Mouse (Mus musculus): ENCODE data around the gene Dock4. TPM values are rescaled to one million over a fixed set of nuclear protein-coding genes. Genes with fewer than 3 reads are reported as not detected.

Gene Dock4
- polyA plus RNA-seq (2014; fragmentation: Nextera tagmentation; extraction: Ambion mirVana) = 8.5 and 9.6 TPM in 2 replicates

- Histone ChIP-seq H3K27me3 (ENCODE audit: control insufficient read depth, insufficient read depth, low read length) (no peaks in the 10 kb centered on the region), H3K9ac (ENCODE audit: low read length) (peak within 1 kb of the TSS; percentile 87), H3K36me3 (ENCODE audit: control insufficient read depth, insufficient read depth, low read length) (no peaks in the 10 kb centered on the region), H3K4me3 (ENCODE audit: control insufficient read depth in 1 of 2, insufficient read depth in 1 of 2, low read depth in 1 of 2, low read length in 2 of 2) (peak within 1 kb of the TSS; percentile 80 to 84), H3K4me2 (ENCODE audit: low read length) (peak within 1 kb of the TSS; percentile 96), H3K4me1 (ENCODE audit: control insufficient read depth in 2 of 2, insufficient read depth in 2 of 2, low read length in 2 of 2) (peaks cover 10 to 30% of the 10 kb centered on the region in 2 experiments), H3K9me3 (ENCODE audit: control insufficient read depth, low read length) (no peaks in the 10 kb centered on the region), H3K27ac (replicated peaks in 1 of 2; ENCODE audit: control insufficient read depth in 1 of 2, insufficient read depth in 1 of 2, low read depth in 2 of 2, low read length in 2 of 2) (peak within 1 kb of the TSS; percentile 38 to 83)
- peak; percentile 98 for ATAC-seq (ENCODE audit: insufficient number of reproducible peaks, insufficient read depth, low FRiP score, low read depth)
- WGBS = under 1% methylated on average over 80 of the region's 80 CpGs
Observed at GRCm38 (mm10) chr12:40445648-40446449, at the start of gene Dock4, which contains the start of gene Zfp277. Dock4 (plus strand) TSS chr12:40445952. Zfp277 (minus strand) TSS chr12:40445902.

- Histone ChIP-seq H3K9me3 (ENCODE audit: control insufficient read depth, low read length) (no peaks in the 10 kb centered on the region), H3K27me3 (ENCODE audit: control insufficient read depth, insufficient read depth, low read length) (no peaks in the 10 kb centered on the region), H3K4me2 (ENCODE audit: low read length) (no peak overlapping the region), H3K4me1 (ENCODE audit: control insufficient read depth in 2 of 2, insufficient read depth in 2 of 2, low read length in 2 of 2) (no peaks in the 10 kb centered on the region), H3K36me3 (ENCODE audit: control insufficient read depth, insufficient read depth, low read length) (no peaks in the 10 kb centered on the region; the same call in 1 of the 2 replicates), H3K4me3 (ENCODE audit: control insufficient read depth in 1 of 2, insufficient read depth in 1 of 2, low read depth in 1 of 2, low read length in 2 of 2) (no peak overlapping the region), H3K9ac (ENCODE audit: low read length) (no peak overlapping the region), H3K27ac (replicated peaks in 1 of 2; ENCODE audit: control insufficient read depth in 1 of 2, insufficient read depth in 1 of 2, low read depth in 2 of 2, low read length in 2 of 2) (no peak overlapping the region)
- WGBS = 91% methylated on average over 2 of the region's 2 CpGs
- ATAC-seq (ENCODE audit: insufficient number of reproducible peaks, insufficient read depth, low FRiP score, low read depth) = no peak
Observed at GRCm38 (mm10) chr12:40398916-40399315, 46.8 kb upstream of the Dock4 start.

GRCm38 (mm10) chr12:40399386-40399785 lies 46.4 kb upstream of the Dock4 start:
- no peaks in the 10 kb centered on the region for H3K27me3 ChIP-seq (ENCODE audit: control insufficient read depth, insufficient read depth, low read length)
- no peaks in the 10 kb centered on the region for H3K4me1 ChIP-seq (ENCODE audit: control insufficient read depth in 2 of 2, insufficient read depth in 2 of 2, low read length in 2 of 2)
- no peak overlapping the region for H3K4me2 ChIP-seq (ENCODE audit: low read length)
- H3K9ac ChIP-seq (ENCODE audit: low read length) = no peak overlapping the region
- H3K4me3 ChIP-seq (ENCODE audit: control insufficient read depth in 1 of 2, insufficient read depth in 1 of 2, low read depth in 1 of 2, low read length in 2 of 2) = no peak overlapping the region
- 89% methylated on average over 2 of the region's 2 CpGs for WGBS
- no peak for ATAC-seq (ENCODE audit: insufficient number of reproducible peaks, insufficient read depth, low FRiP score, low read depth)
- H3K27ac ChIP-seq (replicated peaks in 1 of 2; ENCODE audit: control insufficient read depth in 1 of 2, insufficient read depth in 1 of 2, low read depth in 2 of 2, low read length in 2 of 2) = no peak overlapping the region
- no peaks in the 10 kb centered on the region for H3K9me3 ChIP-seq (ENCODE audit: control insufficient read depth, low read length)
- H3K36me3 ChIP-seq (ENCODE audit: control insufficient read depth, insufficient read depth, low read length) = no peaks in the 10 kb centered on the region; the same call in 1 of the 2 replicates

GRCm38 (mm10) chr12:40399812-40400211 lies 45.9 kb upstream of the Dock4 start:
- Histone ChIP-seq H3K9me3 (ENCODE audit: control insufficient read depth, low read length) (no peaks in the 10 kb centered on the region), H3K36me3 (ENCODE audit: control insufficient read depth, insufficient read depth, low read length) (no peaks in the 10 kb centered on the region; the same call in 1 of the 2 replicates), H3K4me3 (ENCODE audit: control insufficient read depth in 1 of 2, insufficient read depth in 1 of 2, low read depth in 1 of 2, low read length in 2 of 2) (no peak overlapping the region), H3K27ac (replicated peaks in 1 of 2; ENCODE audit: control insufficient read depth in 1 of 2, insufficient read depth in 1 of 2, low read depth in 2 of 2, low read length in 2 of 2) (no peak overlapping the region), H3K4me2 (ENCODE audit: low read length) (no peak overlapping the region), H3K4me1 (ENCODE audit: control insufficient read depth in 2 of 2, insufficient read depth in 2 of 2, low read length in 2 of 2) (no peaks in the 10 kb centered on the region), H3K27me3 (ENCODE audit: control insufficient read depth, insufficient read depth, low read length) (no peaks in the 10 kb centered on the region), H3K9ac (ENCODE audit: low read length) (no peak overlapping the region)
- 86% methylated on average over 10 of the region's 10 CpGs for WGBS
- no peak for ATAC-seq (ENCODE audit: insufficient number of reproducible peaks, insufficient read depth, low FRiP score, low read depth)

- no peaks in the 10 kb centered on the region for H3K36me3 ChIP-seq (ENCODE audit: control insufficient read depth, insufficient read depth, low read length)
- no peak overlapping the region for H3K27ac ChIP-seq (replicated peaks in 1 of 2; ENCODE audit: control insufficient read depth in 1 of 2, insufficient read depth in 1 of 2, low read depth in 2 of 2, low read length in 2 of 2)
- peaks cover under 1% of the 10 kb centered on the region; the same call in 1 of the 2 replicates for H3K9me3 ChIP-seq (ENCODE audit: control insufficient read depth, low read length)
- H3K4me2 ChIP-seq (ENCODE audit: low read length) = no peak overlapping the region
- H3K4me1 ChIP-seq (ENCODE audit: control insufficient read depth in 2 of 2, insufficient read depth in 2 of 2, low read length in 2 of 2) = peaks cover 2 to 23% of the 10 kb centered on the region in 2 experiments; a peak in 3 of 4 replicates
- 84% methylated on average over 5 of the region's 5 CpGs for WGBS
- no peak for ATAC-seq (ENCODE audit: insufficient number of reproducible peaks, insufficient read depth, low FRiP score, low read depth)
- no peak overlapping the region for H3K4me3 ChIP-seq (ENCODE audit: control insufficient read depth in 1 of 2, insufficient read depth in 1 of 2, low read depth in 1 of 2, low read length in 2 of 2)
- no peak overlapping the region for H3K9ac ChIP-seq (ENCODE audit: low read length)
- no peaks in the 10 kb centered on the region for H3K27me3 ChIP-seq (ENCODE audit: control insufficient read depth, insufficient read depth, low read length)
Observed at GRCm38 (mm10) chr12:40414682-40415311, 31.0 kb upstream of the Dock4 start.

GRCm38 (mm10) chr12:40415312-40415925 lies 30.3 kb upstream of the Dock4 start:
- no peaks in the 10 kb centered on the region for H3K27me3 ChIP-seq (ENCODE audit: control insufficient read depth, insufficient read depth, low read length)
- H3K4me1 ChIP-seq (ENCODE audit: control insufficient read depth in 2 of 2, insufficient read depth in 2 of 2, low read length in 2 of 2) = peaks cover 2 to 23% of the 10 kb centered on the region in 2 experiments; a peak in 3 of 4 replicates
- WGBS = 56% methylated on average over 8 of the region's 8 CpGs
- H3K9me3 ChIP-seq (ENCODE audit: control insufficient read depth, low read length) = no peaks in the 10 kb centered on the region
- no peak overlapping the region for H3K4me2 ChIP-seq (ENCODE audit: low read length)
- no peak overlapping the region for H3K9ac ChIP-seq (ENCODE audit: low read length)
- no peak overlapping the region for H3K27ac ChIP-seq (replicated peaks in 1 of 2; ENCODE audit: control insufficient read depth in 1 of 2, insufficient read depth in 1 of 2, low read depth in 2 of 2, low read length in 2 of 2)
- H3K36me3 ChIP-seq (ENCODE audit: control insufficient read depth, insufficient read depth, low read length) = no peaks in the 10 kb centered on the region
- no peak for ATAC-seq (ENCODE audit: insufficient number of reproducible peaks, insufficient read depth, low FRiP score, low read depth)
- no peak overlapping the region for H3K4me3 ChIP-seq (ENCODE audit: control insufficient read depth in 1 of 2, insufficient read depth in 1 of 2, low read depth in 1 of 2, low read length in 2 of 2)

GRCm38 (mm10) chr12:40417257-40417656 lies 28.5 kb upstream of the Dock4 start:
- no peaks in the 10 kb centered on the region for H3K36me3 ChIP-seq (ENCODE audit: control insufficient read depth, insufficient read depth, low read length)
- no peaks in the 10 kb centered on the region for H3K27me3 ChIP-seq (ENCODE audit: control insufficient read depth, insufficient read depth, low read length)
- no peak overlapping the region for H3K27ac ChIP-seq (replicated peaks in 1 of 2; ENCODE audit: control insufficient read depth in 1 of 2, insufficient read depth in 1 of 2, low read depth in 2 of 2, low read length in 2 of 2)
- H3K4me1 ChIP-seq (ENCODE audit: control insufficient read depth in 2 of 2, insufficient read depth in 2 of 2, low read length in 2 of 2) = peaks cover 2 to 23% of the 10 kb centered on the region in 2 experiments; a peak in 3 of 4 replicates
- H3K9ac ChIP-seq (ENCODE audit: low read length) = no peak overlapping the region
- no peak overlapping the region for H3K4me2 ChIP-seq (ENCODE audit: low read length)
- no peak overlapping the region for H3K4me3 ChIP-seq (ENCODE audit: control insufficient read depth in 1 of 2, insufficient read depth in 1 of 2, low read depth in 1 of 2, low read length in 2 of 2)
- no peak for ATAC-seq (ENCODE audit: insufficient number of reproducible peaks, insufficient read depth, low FRiP score, low read depth)
- H3K9me3 ChIP-seq (ENCODE audit: control insufficient read depth, low read length) = no peaks in the 10 kb centered on the region
- 45% methylated on average over 4 of the region's 4 CpGs for WGBS
